8 mouse cellular contexts compared by ENCODE assay signal in the genomic region with DNA sequence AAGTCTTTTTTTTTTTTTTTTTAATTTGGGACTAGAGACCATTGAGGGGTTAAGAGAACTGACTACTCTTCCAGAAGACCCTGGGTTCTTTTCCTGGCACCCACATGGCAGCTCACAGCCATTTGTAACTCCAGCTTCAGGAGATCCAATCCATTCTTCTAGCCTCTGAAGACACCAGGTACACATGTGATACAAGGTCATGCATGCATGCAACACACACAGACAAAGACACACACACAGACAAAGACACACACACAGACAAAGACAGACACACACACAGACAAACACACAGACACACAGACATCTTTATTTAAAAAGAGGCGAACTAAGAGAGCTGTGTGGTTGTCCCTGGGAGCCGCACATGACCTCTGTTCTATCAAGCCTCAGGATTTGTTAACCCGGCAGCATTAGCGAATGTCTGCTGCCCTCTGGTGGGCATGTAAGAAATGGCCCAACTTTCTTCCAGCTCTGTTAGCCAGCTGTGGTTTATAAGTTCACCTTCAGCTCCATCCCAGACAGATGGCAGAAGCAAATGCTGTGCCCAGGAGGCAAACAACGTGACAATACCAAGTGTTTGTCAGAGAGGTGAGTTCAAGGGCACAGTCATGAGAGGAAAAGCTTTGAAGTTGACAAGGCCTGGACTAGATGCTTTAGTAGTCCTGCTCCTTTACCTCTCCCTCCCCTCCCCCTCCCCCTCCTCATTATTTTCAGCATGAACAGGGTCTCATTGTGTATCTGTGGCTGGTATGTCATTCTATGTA. TPM values are rescaled to one million over a fixed set of nuclear protein-coding genes. Genes with fewer than 3 reads are reported as not detected.
DNase-seq lines count a peak whose midpoint lies in the region; ATAC-seq and TF ChIP-seq lines count a peak whose summit lies in the region.

No protein-coding gene starts in this region.

- peak; percentile 39 for DNase-seq in 3134 (ENCODE audit: extremely low read depth, insufficient read length, low spot score)
- DNase-seq in adrenal gland, postnatal 14 days, result peak; percentile 90
- DNase-seq in embryonic facial prominence, embryonic 10.5 days (ENCODE audit: low spot score), result peak; percentile 86
- peak; percentile 72 to 79 for DNase-seq in heart, adult 2 months
- DNase-seq in kidney, adult 9 months, result peak; percentile 90
- DNase-seq in spleen, postnatal 14 days (ENCODE audit: low spot score in 2 of 2), result peak; percentile 31 to 60

- TF ChIP-seq POLR2A in heart, adult 2 months (IDR thresholded peaks at IDR 0.05; ENCODE audit: insufficient read depth, low read depth, low read length), result no peak

- 10% methylated on average over 5 of the region's 5 CpGs for WGBS in embryonic facial prominence, embryonic 10.5 days
- 4% methylated on average over 5 of the region's 5 CpGs for WGBS in heart, adult 2 months
- 5% methylated on average over 5 of the region's 5 CpGs for WGBS in limb, embryonic 12.5 days

- H3K4me3 ChIP-seq in embryonic facial prominence, embryonic 10.5 days, result no peak overlapping the region
- H3K4me3 ChIP-seq in heart, adult 2 months, result no peak overlapping the region
- no peak overlapping the region for H3K4me3 ChIP-seq in limb, embryonic 12.5 days (replicated peaks)

- peak; percentile 67 for ATAC-seq in limb, embryonic 12.5 days (ENCODE audit: insufficient number of reproducible peaks, insufficient read depth, low FRiP score, low TSS enrichment, low read depth)
- ATAC-seq in monocyte, adult 5-6 weeks (replicated peaks; ENCODE audit: insufficient number of reproducible peaks, low FRiP score, low TSS enrichment, poor library complexity, severe bottlenecking), result peak; percentile 86

- intact Hi-C loops in heart, adult 2 months (cut with DNase I), result loop anchor here (1.0 to 10.0 kb wide), 2 partner anchors 112 to 403 kb away; no protein-coding TSS in a partner anchor

- no peaks in the 10 kb centered on the region for H3K36me3 ChIP-seq in embryonic facial prominence, embryonic 10.5 days (replicated peaks)
- no peaks in the 10 kb centered on the region for H3K36me3 ChIP-seq in heart, adult 2 months (ENCODE audit: control insufficient read depth, insufficient read depth, low read length)
- H3K36me3 ChIP-seq in limb, embryonic 12.5 days, result no peaks in the 10 kb centered on the region

- TF ChIP-seq CTCF in heart, adult 2 months (IDR thresholded peaks at IDR 0.05), result peak; percentile 87

- H3K9ac ChIP-seq in heart, adult 2 months (ENCODE audit: low read depth, low read length), result no peak overlapping the region
- no peak overlapping the region for H3K9ac ChIP-seq in limb, embryonic 12.5 days (replicated peaks)

- H3K4me1 ChIP-seq in embryonic facial prominence, embryonic 10.5 days, result peaks cover 11% of the 10 kb centered on the region
- no peaks in the 10 kb centered on the region for H3K4me1 ChIP-seq in heart, adult 2 months (ENCODE audit: control insufficient read depth, insufficient read depth, low read length)
- H3K4me1 ChIP-seq in limb, embryonic 12.5 days (replicated peaks), result no peaks in the 10 kb centered on the region

- H3K27me3 ChIP-seq in embryonic facial prominence, embryonic 10.5 days (replicated peaks; ENCODE audit: low read depth, poor library complexity, severe bottlenecking), result no peaks in the 10 kb centered on the region
- no peaks in the 10 kb centered on the region for H3K27me3 ChIP-seq in heart, adult 2 months (ENCODE audit: control insufficient read depth, insufficient read depth, low read length)
- H3K27me3 ChIP-seq in limb, embryonic 12.5 days, result no peaks in the 10 kb centered on the region

- TF ChIP-seq EP300 in heart, adult 2 months (IDR thresholded peaks at IDR 0.05; ENCODE audit: insufficient read depth, low read depth, low read length), result 0 out of 2 replicates have a peak, but pooled peaks have one; percentile 64

- H3K4me2 ChIP-seq in limb, embryonic 12.5 days, result no peak overlapping the region

- no peaks in the 10 kb centered on the region for H3K79me2 ChIP-seq in heart, adult 2 months (replicated peaks; ENCODE audit: control insufficient read depth, insufficient read depth, low read length)

- no peak overlapping the region for H3K27ac ChIP-seq in embryonic facial prominence, embryonic 10.5 days (replicated peaks)
- no peak overlapping the region for H3K27ac ChIP-seq in heart, adult 2 months
- no peak overlapping the region for H3K27ac ChIP-seq in limb, embryonic 12.5 days

- H3K9me3 ChIP-seq in embryonic facial prominence, embryonic 10.5 days, result peaks cover 9% of the 10 kb centered on the region; the same call in 1 of the 2 replicates
- 0 out of 2 replicates have a peak, but pooled peaks cover 4% of the 10 kb centered on the region for H3K9me3 ChIP-seq in limb, embryonic 12.5 days

RNA-seq across cellular contexts. Expression of gene Elp6, which starts 7.9 kb away (rescaled TPM):
- total RNA-seq in adrenal gland, postnatal 14 days (2021), result 6.5 and 9.4 TPM in 2 replicates
- 44.0 and 45.6 TPM in 2 replicates for polyA plus RNA-seq in embryonic facial prominence, embryonic 10.5 days (2016; fragmentation: Nextera tagmentation; extraction: Ambion mirVana)
- total RNA-seq in heart, adult 2 months (2021), result 1 to 10 TPM; 2.2 to 2.3 TPM
- 4.5 and 4.7 TPM in 2 replicates for polyA plus RNA-seq in heart, adult 2 months (2012; rRNA removed)
- 37.2 and 40.9 TPM in 2 replicates for polyA plus RNA-seq in limb, embryonic 12.5 days (2016; fragmentation: Nextera tagmentation; extraction: Ambion mirVana)
- 1.7 to 7.1 TPM (median 6.1 TPM) in 3 replicates for total RNA-seq in monocyte, adult 5-6 weeks (2017)

RNA-seq across cellular contexts. Expression of gene Scap, which starts 36.0 kb away (rescaled TPM):
- total RNA-seq in adrenal gland, postnatal 14 days (2021), result 67.9 and 75.7 TPM in 2 replicates
- 38.5 and 40.3 TPM in 2 replicates for polyA plus RNA-seq in embryonic facial prominence, embryonic 10.5 days (2016; fragmentation: Nextera tagmentation; extraction: Ambion mirVana)
- 10 to 100 TPM; 28.0 to 33.1 TPM for total RNA-seq in heart, adult 2 months (2021)
- 16.0 and 17.5 TPM in 2 replicates for polyA plus RNA-seq in heart, adult 2 months (2012; rRNA removed)
- polyA plus RNA-seq in limb, embryonic 12.5 days (2016; fragmentation: Nextera tagmentation; extraction: Ambion mirVana), result 38.4 and 42.0 TPM in 2 replicates
- total RNA-seq in monocyte, adult 5-6 weeks (2017), result 9.0 to 22.1 TPM (median 12.4 TPM) in 3 replicates

RNA-seq across cellular contexts. Expression of gene Cspg5, which starts 53.5 kb away (rescaled TPM):
- 14.2 and 17.2 TPM in 2 replicates for total RNA-seq in adrenal gland, postnatal 14 days (2021)
- polyA plus RNA-seq in embryonic facial prominence, embryonic 10.5 days (2016; fragmentation: Nextera tagmentation; extraction: Ambion mirVana), result 2.1 and 2.3 TPM in 2 replicates
- total RNA-seq in heart, adult 2 months (2021), result under 1 TPM; 0.21 to 0.23 TPM
- polyA plus RNA-seq in heart, adult 2 months (2012; rRNA removed), result 0.15 and 0.29 TPM in 2 replicates
- 0.76 and 1.4 TPM in 2 replicates for polyA plus RNA-seq in limb, embryonic 12.5 days (2016; fragmentation: Nextera tagmentation; extraction: Ambion mirVana)
- total RNA-seq in monocyte, adult 5-6 weeks (2017), result 1.2 to 1.5 TPM in 2 of 3 replicates, not detected in the other

Comparison
In these comparisons a context has a peak if more than half of its experiments do, and no peak if none do; other contexts are left out.
1. DNase-seq: peak in every context shown above with its lines; median percentile 90 in adrenal gland, postnatal 14 days; 90 in kidney, adult 9 months; 86 in embryonic facial prominence, embryonic 10.5 days; 76 in heart, adult 2 months; 46 in spleen, postnatal 14 days; 39 in 3134.